Mouse (Mus musculus) forebrain, embryonic 16.5 days (tissue): ENCODE results near the gene Tmeff2. TPM values are rescaled to one million over a fixed set of nuclear protein-coding genes. Genes with fewer than 3 reads are reported as not detected.

Experiments
- ATAC-seq: fragments of 200-750 bp; cut with Nextera tagmentation; 2 replicates; pipeline ENCODE4 v1.8.0; 2017; ENCODE audit warnings: mild to moderate bottlenecking, moderate library complexity
- H3K27ac ChIP-seq: fragments of 300-500 bp; sonication (generic); 2 replicates; pipeline ENCODE4 v1.5.1; 2014; ENCODE audit warnings: low read length, control low read depth
- H3K27me3 ChIP-seq: fragments of 300-500 bp; sonication (generic); replicated peaks from 2 replicates; pipeline ENCODE4 v1.6.1; 2014; ENCODE audit warnings: low read length; ENCODE audit not compliant: control insufficient read depth, insufficient read depth
- H3K36me3 ChIP-seq: fragments of 300-500 bp; sonication (generic); 2 replicates; pipeline ENCODE4 v1.6.1; 2014; ENCODE audit not compliant: control insufficient read depth, insufficient read depth
- H3K4me1 ChIP-seq: fragments of 300-500 bp; sonication (generic); replicated peaks from 2 replicates; pipeline ENCODE4 v1.6.1; 2014; ENCODE audit warnings: low read length; ENCODE audit not compliant: control insufficient read depth, insufficient read depth
- H3K4me2 ChIP-seq: fragments of 300-500 bp; sonication (generic); 2 replicates; pipeline ENCODE4 v1.6.1; 2014; ENCODE audit warnings: mild to moderate bottlenecking, low read length, control low read depth
- H3K4me3 ChIP-seq: fragments of 300-500 bp; sonication (generic); replicated peaks from 2 replicates; pipeline ENCODE4 v1.5.1; 2014; ENCODE audit warnings: mild to moderate bottlenecking, low read length, control low read depth
- H3K9ac ChIP-seq: fragments of 300-500 bp; sonication (generic); replicated peaks from 2 replicates; pipeline ENCODE4 v1.6.1; 2014; ENCODE audit warnings: low read depth, low read length, control low read depth
- H3K9me3 ChIP-seq: fragments of 300-500 bp; sonication (generic); 2 replicates; pipeline ENCODE4 v1.6.1; 2016; ENCODE audit warnings: low read length; ENCODE audit not compliant: control insufficient read depth
- WGBS: fragments of 180-500 bp; shearing (Covaris S2); extraction: QIAGEN DNeasy Blood & Tissue Kit; methylation state at CpG from one replicate; pipeline ENCODE4 v1.1.7; 2014; 5-methylcytosine and 5-hydroxymethylcytosine counted together
- polyA plus RNA-seq: library from polyadenylated mRNA; unstranded; fragments of >200 nt; fragmentation: Nextera tagmentation; extraction: Ambion mirVana; gene quantifications from 2 replicates; pipeline ENCODE4 v1.2.1, GENCODE M21; 2015

Tmeff2 gene
- polyA plus RNA-seq, 1 experiment from 2014 or later = 46.5 TPM

DNA sequence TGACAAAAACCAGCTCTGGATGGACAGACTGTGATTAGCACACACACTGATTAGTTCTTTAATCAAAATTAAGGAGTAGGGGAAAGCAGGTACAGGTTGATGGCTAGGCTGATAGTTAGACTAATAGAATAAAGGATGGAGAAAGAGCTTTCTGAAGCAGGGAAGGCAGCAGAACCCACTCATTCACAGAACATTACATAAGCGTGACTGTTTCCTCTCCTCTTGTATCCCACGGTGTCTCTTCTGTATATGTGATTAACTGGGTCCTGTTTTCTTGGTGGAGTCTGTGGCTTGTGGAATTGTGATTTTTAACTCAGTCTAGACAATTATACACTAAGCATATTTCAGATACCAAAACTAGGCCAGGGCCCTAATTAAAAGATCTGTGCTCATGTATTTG is 217.4 kb downstream of the Tmeff2 start:
- H3K9me3 ChIP-seq = no peaks in the 10 kb centered on the region
- 92% methylated on average over 2 of the region's 2 CpGs for WGBS
- no peaks in the 10 kb centered on the region for H3K4me1 ChIP-seq
- no peaks in the 10 kb centered on the region for H3K27me3 ChIP-seq
- H3K36me3 ChIP-seq = no peaks in the 10 kb centered on the region
- no peak overlapping the region for H3K4me2 ChIP-seq
- no peak overlapping the region for H3K9ac ChIP-seq
- H3K4me3 ChIP-seq = no peak overlapping the region
- H3K27ac ChIP-seq = no peak overlapping the region
- no peak for ATAC-seq

DNA sequence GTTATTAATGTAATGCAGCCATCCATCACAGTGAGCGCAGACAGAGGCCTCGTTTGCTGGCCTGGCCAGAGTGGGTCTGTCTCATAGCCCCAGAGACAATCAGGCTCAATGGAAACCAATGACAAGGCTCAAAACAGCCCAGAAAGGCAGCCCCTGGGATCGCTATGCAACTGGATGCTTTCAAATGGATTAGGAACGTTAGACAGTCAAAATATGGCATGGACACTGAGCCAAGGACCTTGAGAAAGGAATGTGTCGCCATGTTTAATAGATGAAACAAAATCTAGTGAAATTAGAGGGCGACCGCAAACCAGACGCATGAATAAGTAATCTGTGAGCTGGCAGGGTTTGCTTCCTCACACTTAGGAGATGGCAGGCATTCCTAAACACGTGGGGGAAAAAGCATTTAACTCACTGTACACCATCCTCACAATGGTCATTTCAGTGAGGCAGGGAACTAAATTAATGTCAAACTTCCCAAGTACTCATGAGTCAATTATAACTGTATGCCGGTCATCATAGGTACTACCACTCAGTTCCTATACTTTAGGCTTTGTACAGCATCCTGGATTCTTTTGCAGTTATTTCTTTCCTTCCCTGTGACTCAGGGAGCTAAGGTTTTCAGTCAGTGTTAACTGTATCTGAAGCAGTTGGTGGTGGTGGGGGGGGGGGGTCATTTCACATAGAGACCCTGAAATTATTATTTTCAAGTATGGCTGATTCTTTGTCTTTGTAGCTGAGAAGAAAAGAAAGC is 225.4 kb downstream of the Tmeff2 start:
- peaks cover 8% of the 10 kb centered on the region for H3K4me1 ChIP-seq
- peak; percentile 85 for ATAC-seq
- no peak overlapping the region for H3K4me3 ChIP-seq
- no peak overlapping the region for H3K27ac ChIP-seq
- 17% methylated on average over 10 of the region's 10 CpGs for WGBS
- no peak overlapping the region for H3K9ac ChIP-seq
- no peaks in the 10 kb centered on the region for H3K36me3 ChIP-seq
- H3K9me3 ChIP-seq = no peaks in the 10 kb centered on the region
- H3K27me3 ChIP-seq = no peaks in the 10 kb centered on the region
- H3K4me2 ChIP-seq = peak overlapping the region; percentile 27

DNA sequence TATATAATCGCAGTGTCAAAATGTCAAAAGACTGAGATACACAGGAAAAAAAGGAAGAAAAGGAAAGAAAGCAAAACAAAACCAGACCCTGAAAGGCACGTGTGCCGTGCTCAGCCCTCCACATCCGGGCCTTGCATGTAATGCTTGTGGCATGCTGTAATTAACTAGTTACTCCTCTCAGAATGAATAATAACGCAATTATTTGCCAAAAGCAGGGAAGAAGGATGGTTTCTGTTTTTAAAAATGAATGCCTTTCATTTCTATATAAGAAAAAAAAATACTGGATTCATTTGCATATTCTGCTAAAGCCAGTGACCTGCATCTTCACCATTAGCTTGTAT is 225.9 kb downstream of the Tmeff2 start:
- H3K4me1 ChIP-seq = peaks cover 8% of the 10 kb centered on the region
- peak; percentile 81 for ATAC-seq
- no peak overlapping the region for H3K9ac ChIP-seq
- no peaks in the 10 kb centered on the region for H3K9me3 ChIP-seq
- no peak overlapping the region for H3K4me2 ChIP-seq
- H3K27me3 ChIP-seq = no peaks in the 10 kb centered on the region
- no peaks in the 10 kb centered on the region for H3K36me3 ChIP-seq
- no peak overlapping the region for H3K27ac ChIP-seq
- no peak overlapping the region for H3K4me3 ChIP-seq
- WGBS = 26% methylated on average over 5 of the region's 5 CpGs

DNA sequence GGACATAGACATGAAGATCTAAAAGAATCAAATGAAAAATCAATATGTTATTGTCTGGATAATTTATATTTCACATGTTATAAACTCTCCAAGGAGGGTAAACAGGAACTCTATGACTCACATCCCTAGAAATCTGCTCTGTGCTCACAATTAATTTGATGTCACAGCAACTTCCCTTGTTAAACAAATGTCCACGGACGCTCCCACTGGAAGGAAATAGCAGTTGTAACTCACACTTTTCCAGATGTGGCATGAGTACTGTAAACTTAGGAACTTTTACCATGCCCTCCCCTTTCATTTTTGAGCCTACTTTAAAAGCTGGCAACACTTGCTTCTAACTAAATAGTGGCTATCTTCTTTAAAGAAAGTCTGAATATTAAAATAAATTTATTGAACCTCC is 236.3 kb downstream of the Tmeff2 start:
- Histone ChIP-seq H3K4me1 (no peaks in the 10 kb centered on the region), H3K36me3 (no peaks in the 10 kb centered on the region), H3K4me3 (no peak overlapping the region), H3K27me3 (no peaks in the 10 kb centered on the region), H3K27ac (no peak overlapping the region), H3K4me2 (no peak overlapping the region), H3K9me3 (no peaks in the 10 kb centered on the region), H3K9ac (no peak overlapping the region)
- no peak for ATAC-seq
- WGBS = 78% methylated on average over 2 of the region's 2 CpGs

DNA sequence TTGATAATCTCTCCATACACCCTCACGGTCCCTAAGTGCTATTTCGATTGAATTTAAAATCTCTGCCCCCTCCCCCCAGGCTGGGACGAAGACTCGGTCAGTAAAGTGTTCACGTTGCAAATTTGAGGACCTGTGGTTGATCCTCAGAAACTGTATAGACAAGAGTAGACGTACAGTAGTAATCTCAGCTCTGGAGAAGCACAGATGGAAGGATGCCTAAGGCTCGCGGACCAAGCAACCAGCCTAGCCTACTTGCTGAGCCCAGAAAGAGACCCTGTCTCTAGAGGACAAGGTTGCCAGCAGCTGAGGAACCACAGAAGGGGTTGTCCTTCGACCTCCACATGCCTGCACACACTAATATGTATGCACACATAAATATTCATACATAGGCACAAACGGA is 239.2 kb downstream of the Tmeff2 start:
- Histone ChIP-seq H3K4me3 (no peak overlapping the region), H3K9ac (no peak overlapping the region), H3K27ac (no peak overlapping the region), H3K9me3 (no peaks in the 10 kb centered on the region), H3K36me3 (no peaks in the 10 kb centered on the region), H3K27me3 (no peaks in the 10 kb centered on the region), H3K4me2 (no peak overlapping the region), H3K4me1 (no peaks in the 10 kb centered on the region)
- WGBS = 83% methylated on average over 10 of the region's 10 CpGs
- ATAC-seq = no peak

DNA sequence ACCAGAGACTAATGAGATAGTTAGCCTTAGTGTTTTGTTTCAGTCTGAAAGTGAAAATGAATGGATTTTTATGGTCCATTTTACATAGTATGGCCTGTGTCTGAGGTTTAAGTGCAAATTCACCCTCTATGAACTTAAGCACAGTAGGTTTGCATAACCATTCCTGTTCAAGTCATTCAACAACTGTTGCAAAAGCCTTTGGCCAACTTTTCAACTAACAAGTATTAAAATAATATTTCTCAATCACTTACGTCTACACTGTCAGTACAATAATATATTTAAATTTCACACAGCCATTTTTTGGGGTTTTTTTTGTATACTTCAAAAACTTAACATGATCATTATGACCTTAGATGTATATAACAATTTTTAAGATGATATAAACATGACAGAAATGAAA is 240.9 kb downstream of the Tmeff2 start:
- Histone ChIP-seq H3K27me3 (no peaks in the 10 kb centered on the region), H3K4me2 (no peak overlapping the region), H3K4me1 (no peaks in the 10 kb centered on the region), H3K9me3 (no peaks in the 10 kb centered on the region), H3K9ac (no peak overlapping the region), H3K4me3 (no peak overlapping the region), H3K27ac (no peak overlapping the region), H3K36me3 (no peaks in the 10 kb centered on the region)
- ATAC-seq = no peak
- 95% methylated on average over 1 of the region's 1 CpGs for WGBS

DNA sequence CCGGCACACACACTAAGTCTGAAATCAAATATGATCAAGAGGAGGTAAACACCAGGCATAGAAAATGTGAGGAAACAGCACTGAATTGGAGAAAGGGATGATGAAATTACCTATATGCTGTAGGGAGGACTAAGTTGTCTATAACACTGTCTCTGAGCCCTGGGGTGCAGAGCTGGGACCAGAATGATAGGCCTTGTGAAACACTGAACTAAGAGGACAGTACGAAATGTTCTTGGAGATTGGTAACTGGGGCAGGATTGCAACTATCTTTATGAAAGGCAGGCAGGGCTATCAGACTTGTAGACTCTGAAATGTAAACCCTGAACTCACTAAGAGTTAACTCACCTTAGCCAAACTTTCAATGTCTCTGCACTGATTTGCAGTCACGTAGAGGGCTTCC is 242.3 kb downstream of the Tmeff2 start:
- WGBS = 88% methylated on average over 3 of the region's 3 CpGs
- Histone ChIP-seq H3K4me3 (no peak overlapping the region), H3K9ac (no peak overlapping the region), H3K36me3 (no peaks in the 10 kb centered on the region), H3K4me1 (no peaks in the 10 kb centered on the region), H3K9me3 (no peaks in the 10 kb centered on the region), H3K4me2 (no peak overlapping the region), H3K27me3 (no peaks in the 10 kb centered on the region), H3K27ac (no peak overlapping the region)
- ATAC-seq = no peak

DNA sequence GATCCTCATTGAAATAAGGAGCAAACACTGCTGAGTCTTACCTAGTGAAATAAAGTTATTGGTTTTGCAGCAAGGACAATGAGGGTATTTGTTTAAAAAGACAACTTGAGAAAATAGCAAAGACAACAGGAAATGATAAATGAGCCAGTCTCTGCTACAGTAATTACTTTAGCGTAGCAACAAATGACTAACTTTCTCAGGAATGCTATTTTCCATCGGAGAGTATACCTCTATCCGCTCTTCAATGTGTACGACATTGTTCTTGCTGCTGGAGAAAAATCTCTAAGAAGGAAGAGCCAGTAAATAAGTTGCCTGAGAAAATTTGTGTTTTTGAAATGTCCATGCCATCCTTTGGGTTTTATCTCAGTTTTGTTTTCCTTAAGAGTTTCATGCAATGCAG is 245.2 kb downstream of the Tmeff2 start:
- ATAC-seq = no peak
- Histone ChIP-seq H3K4me3 (no peak overlapping the region), H3K27me3 (no peaks in the 10 kb centered on the region), H3K4me2 (no peak overlapping the region), H3K9me3 (no peaks in the 10 kb centered on the region), H3K36me3 (no peaks in the 10 kb centered on the region), H3K9ac (no peak overlapping the region), H3K4me1 (no peaks in the 10 kb centered on the region; the same call in 1 of the 2 replicates), H3K27ac (no peak overlapping the region)
- 89% methylated on average over 4 of the region's 4 CpGs for WGBS

DNA sequence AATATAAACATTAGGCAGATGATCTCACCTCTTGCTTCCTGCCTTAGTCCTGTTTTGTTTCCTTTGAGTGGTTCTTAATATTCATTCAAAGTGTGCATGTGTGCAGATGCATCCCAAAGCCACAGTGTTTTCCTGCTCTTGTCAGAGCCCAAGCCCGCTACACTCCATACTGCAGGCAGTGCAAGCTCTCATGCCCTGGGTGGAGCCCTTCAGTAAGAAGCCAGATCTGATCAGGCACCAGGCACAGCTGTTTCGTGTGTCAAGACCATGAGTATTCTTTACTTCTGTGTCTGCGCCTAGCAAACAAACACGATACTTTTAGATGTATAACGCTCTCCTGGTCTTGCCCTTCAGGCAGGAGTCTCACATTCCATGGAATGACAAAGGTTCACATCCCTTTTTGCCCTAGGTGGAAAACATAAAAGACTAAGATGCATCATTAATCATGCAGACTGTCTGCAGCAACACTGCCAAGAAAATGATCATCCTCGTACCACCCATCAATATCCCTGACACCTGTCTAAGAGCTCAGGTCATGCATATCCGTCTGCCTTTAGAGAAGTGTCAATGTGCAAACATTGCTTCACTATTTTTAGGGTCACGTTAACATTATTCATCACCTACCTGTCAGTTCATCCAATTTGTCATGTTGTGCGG is 248.2 kb downstream of the Tmeff2 start:
- H3K9ac ChIP-seq = no peak overlapping the region
- no peak overlapping the region for H3K4me2 ChIP-seq
- no peaks in the 10 kb centered on the region; the same call in 1 of the 2 replicates for H3K4me1 ChIP-seq
- H3K27me3 ChIP-seq = no peaks in the 10 kb centered on the region
- WGBS = 75% methylated on average over 9 of the region's 9 CpGs
- H3K9me3 ChIP-seq = no peaks in the 10 kb centered on the region
- ATAC-seq = peak; percentile 49; the same call in 1 of the 2 replicates
- H3K27ac ChIP-seq = no peak overlapping the region
- H3K4me3 ChIP-seq = no peak overlapping the region
- H3K36me3 ChIP-seq = no peaks in the 10 kb centered on the region
